Mouse (Mus musculus) frontal cortex, postnatal 14 days (tissue): ENCODE measurements at regions not wholly inside any gene's neighbourhood (a gene's known extent, or its start where the extent isn't known, plus 50 kb on each side); places are given as distances from the start of the nearest gene placed in this dataset.
"Not testable (repeated sequence)": the region's sequence is repeated elsewhere in the genome, so short reads cannot be mapped to it uniquely, and the experiment has no call there.

Experiments
- DNase-seq, 2 experiments: peaks; one replicate each; pipeline ENCODE4 v3.0.0; 2022; ENCODE audit warnings: low spot score in 2 of 2

- no peak for DNase-seq
Measured at GRCm38 (mm10) chrX:166809165-166809564, 223.6 kb upstream of the Egfl6 start.

GRCm38 (mm10) chrX:166808207-166808606, 222.7 kb upstream of the Egfl6 start:
- no peak for DNase-seq

DNA sequence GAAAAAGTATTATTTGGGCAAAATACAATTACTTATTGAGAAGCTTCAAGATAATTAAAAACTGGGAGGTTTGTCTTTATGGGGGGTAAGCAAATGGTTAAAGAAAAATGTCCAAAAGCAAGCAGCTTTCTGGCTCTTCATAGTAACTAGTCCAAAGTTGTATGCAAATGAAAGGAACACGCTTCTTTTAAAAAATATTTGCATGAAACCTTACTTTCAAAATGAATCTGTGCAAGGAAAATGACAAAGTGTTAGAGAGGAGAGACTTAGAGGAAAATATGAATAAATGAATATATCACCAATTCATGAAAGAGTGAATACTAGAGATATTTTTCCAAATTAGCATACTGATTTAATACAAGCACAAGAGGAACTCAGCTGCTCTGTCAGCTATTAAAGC, 220.4 kb upstream of the Egfl6 start:
- DNase-seq: no peak

DNA sequence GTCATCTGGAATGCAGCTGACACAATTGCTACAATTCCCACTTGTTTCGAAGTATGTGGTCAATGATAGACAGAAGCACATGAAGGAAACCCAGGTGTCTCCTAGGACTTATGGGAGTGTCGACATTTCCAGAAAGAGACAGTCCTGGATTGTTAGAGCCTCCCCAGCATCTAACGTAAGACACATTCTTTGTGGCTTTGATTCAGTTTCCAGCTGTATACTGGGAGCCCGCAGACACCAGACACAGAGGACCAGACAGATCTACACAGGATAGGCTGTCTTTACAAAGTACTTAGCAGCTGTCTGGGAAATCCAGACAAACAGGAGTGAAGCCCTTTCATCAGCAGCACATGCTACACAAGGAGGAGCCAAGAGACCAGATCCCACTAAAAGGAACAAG, 220.0 kb upstream of the Egfl6 start:
- DNase-seq: no peak

GRCm38 (mm10) chrX:166803246-166803645, 217.7 kb upstream of the Egfl6 start:
- no peak for DNase-seq

GRCm38 (mm10) chrX:166801017-166801416, 215.5 kb upstream of the Egfl6 start:
- no peak for DNase-seq

GRCm38 (mm10) chrX:166795651-166796050, 210.1 kb upstream of the Egfl6 start:
- DNase-seq: no peak

- no peak for DNase-seq
Measured at GRCm38 (mm10) chrX:166789031-166789430, 203.5 kb upstream of the Egfl6 start.

- DNase-seq: not testable (repeated sequence)
Measured at GRCm38 (mm10) chrX:166787137-166787536, 201.6 kb upstream of the Egfl6 start.

DNA sequence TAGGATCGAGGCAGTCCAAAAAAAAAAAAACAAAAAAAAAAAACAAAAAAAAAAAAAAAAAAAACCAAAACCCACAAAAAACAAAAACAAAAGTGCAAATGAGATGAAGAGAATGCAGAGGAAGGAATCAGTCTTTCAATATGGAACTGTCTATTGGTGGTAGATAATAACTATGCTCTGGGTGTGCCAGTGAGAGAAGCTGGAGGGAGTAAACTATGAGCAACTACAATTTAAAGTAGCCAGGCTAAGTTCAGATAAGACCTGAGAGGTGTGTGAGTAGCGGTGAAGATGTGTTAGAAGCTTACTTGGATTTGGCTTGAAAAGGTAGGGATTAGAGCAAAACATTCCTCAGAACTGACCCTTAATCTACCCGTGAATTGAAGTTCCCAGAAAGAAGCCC, 200.1 kb upstream of the Egfl6 start:
- no peak for DNase-seq

DNA sequence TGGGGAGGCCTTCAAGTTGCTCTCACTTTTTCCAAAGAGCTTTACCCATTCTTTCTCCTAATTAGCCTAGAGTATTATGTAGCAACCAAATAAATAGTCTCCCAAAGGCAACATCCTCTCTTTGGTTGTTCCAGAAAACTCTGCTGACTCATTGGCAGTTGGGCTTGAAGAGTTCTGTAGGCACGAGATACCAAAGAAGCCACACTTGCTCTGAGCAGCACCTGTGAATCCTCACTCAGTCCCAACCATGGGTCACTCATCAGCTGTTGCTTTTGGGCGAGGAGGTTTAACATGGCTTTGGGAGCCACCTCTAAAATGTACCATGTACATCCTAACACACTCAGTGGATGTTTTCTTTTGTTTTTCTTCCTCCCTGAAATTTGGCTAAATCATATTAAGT, 197.9 kb upstream of the Egfl6 start:
- DNase-seq: no peak

DNA sequence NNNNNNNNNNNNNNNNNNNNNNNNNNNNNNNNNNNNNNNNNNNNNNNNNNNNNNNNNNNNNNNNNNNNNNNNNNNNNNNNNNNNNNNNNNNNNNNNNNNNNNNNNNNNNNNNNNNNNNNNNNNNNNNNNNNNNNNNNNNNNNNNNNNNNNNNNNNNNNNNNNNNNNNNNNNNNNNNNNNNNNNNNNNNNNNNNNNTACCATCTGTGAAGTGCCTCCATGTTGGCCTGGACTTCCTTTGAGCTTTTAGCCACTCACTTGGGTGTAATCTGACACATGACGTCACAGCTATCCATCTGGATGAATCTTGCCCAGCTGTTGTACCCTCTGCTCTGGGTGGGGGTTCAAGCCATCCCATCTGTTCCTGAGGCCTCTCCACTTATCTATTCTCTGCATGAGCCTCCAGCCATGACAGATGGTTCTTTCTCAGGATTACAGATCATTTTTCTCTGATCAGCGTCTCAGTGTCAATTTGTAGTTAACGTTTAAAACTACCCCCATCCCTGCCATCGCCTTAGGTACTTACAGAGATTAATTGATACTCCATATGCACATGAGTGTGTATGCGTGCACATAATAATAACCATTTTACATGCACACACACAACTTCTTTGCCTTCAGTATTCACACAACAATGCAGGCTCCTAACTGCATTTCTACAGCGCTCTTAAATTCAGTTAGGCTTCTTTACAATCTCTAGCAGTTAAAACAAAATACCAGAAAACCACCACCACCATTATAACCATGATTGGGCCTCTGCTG, 194.0 kb upstream of the Egfl6 start:
- DNase-seq: no peak

GRCm38 (mm10) chrX:166773408-166773854, 187.9 kb upstream of the Egfl6 start:
- no peak for DNase-seq

- no peak for DNase-seq
Measured at GRCm38 (mm10) chrX:166766991-166767390, 181.5 kb upstream of the Egfl6 start.

GRCm38 (mm10) chrX:166765647-166766046, 180.1 kb upstream of the Egfl6 start:
- DNase-seq: no peak

GRCm38 (mm10) chrX:166762098-166762497, 176.6 kb upstream of the Egfl6 start:
- DNase-seq: no peak

DNA sequence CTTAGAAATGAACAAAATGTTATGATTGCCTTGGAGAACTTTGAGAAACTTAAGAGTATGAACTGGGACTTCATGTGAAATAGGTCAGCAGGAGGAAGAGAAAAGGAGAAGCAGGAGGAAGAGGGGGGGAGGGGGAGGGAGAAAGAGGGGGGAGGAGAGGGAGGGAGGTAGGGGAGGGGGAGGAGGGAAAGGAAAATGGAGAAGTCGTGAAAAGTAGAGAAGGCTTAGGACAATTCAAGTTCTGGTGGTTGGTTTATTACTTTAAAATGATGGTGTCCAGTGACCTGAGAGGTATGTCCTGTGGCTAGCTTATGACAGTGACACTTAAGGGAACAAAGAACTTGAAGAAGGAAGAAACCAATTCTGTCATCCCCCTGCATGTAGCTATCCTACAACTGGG, 171.6 kb upstream of the Egfl6 start:
- no peak for DNase-seq

GRCm38 (mm10) chrX:166754967-166755654, 169.6 kb upstream of the Egfl6 start:
- DNase-seq: no peak

- DNase-seq: no peak
Measured at GRCm38 (mm10) chrX:166749055-166749679, 163.6 kb upstream of the Egfl6 start.

- no peak for DNase-seq
Measured at GRCm38 (mm10) chrX:166731354-166731753, 145.8 kb upstream of the Egfl6 start.

DNA sequence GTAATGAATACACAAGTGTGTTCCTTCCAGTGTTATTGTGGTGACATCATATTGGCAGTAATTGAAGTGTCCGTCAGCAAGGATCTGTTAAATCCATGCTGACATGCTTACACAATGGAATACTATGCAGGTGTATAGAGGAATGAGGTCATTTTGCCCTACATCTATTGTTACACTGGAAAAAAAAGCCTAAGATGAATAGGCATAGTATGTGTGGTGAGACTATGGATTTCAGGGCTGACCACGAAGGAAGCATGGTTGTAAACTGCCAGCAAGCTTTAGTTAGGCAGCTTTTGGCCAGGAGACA, 143.1 kb upstream of the Egfl6 start:
- DNase-seq: no peak

- no peak for DNase-seq
Measured at GRCm38 (mm10) chrX:166727823-166728621, 142.5 kb upstream of the Egfl6 start.
